Mouse (Mus musculus) cerebellum, adult 2 months (tissue): Measurements from ENCODE around the gene Jsrp1. TPM values are rescaled to one million over a fixed set of nuclear protein-coding genes. Genes with fewer than 3 reads are reported as not detected.
A peak's percentile ranks its signal among the peaks of the same experiment; 100 is the strongest.

Source experiments
- DNase-seq, 2 experiments: peaks; one replicate each; pipeline ENCODE4 v3.0.0; 2021
- H3K27ac ChIP-seq: fragments of 200-500 bp; 2 replicates; pipeline ENCODE4 v1.5.1; 2012; ENCODE audit warnings: low read length, control low read depth, inconsistent platforms; ENCODE audit not compliant: insufficient read depth
- H3K27me3 ChIP-seq: fragments of 200-500 bp; 2 replicates; pipeline ENCODE4 v1.6.1; 2012; ENCODE audit warnings: inconsistent platforms, mild to moderate bottlenecking, low read length, moderate library complexity; ENCODE audit not compliant: control insufficient read depth, insufficient read depth
- H3K4me1 ChIP-seq: fragments of 200-500 bp; 2 replicates; pipeline ENCODE4 v1.6.1; 2011; ENCODE audit warnings: low read length; ENCODE audit not compliant: control insufficient read depth, insufficient read depth
- H3K4me3 ChIP-seq: fragments of 200-500 bp; replicated peaks from 2 replicates; pipeline ENCODE3; 2011; ENCODE audit warnings: mild to moderate bottlenecking, low read depth, low read length, control low read depth; ENCODE audit not compliant: insufficient read depth
- CTCF ChIP-seq: fragments of 200-500 bp; IDR thresholded peaks from 2 replicates; pipeline ENCODE4 v1.5.1; 2011; ENCODE audit warnings: low read depth, mild to moderate bottlenecking, control low read depth, low read length, moderate library complexity, borderline replicate concordance; ENCODE audit not compliant: insufficient read depth
- POLR2A ChIP-seq: fragments of 200-500 bp; IDR thresholded peaks from 2 replicates; pipeline ENCODE4 v1.6.1; 2011; ENCODE audit warnings: low read length, control low read depth, borderline replicate concordance; ENCODE audit not compliant: insufficient read depth
- WGBS: fragments of 180-500 bp; shearing (Covaris S2); methylation state at CpG from one replicate; pipeline ENCODE4 v1.1.7; 2018; 5-methylcytosine and 5-hydroxymethylcytosine counted together
- polyA plus RNA-seq: library from polyadenylated mRNA; depleted of rRNA; stranded (reverse); fragments of >200 nt; gene quantifications from 2 replicates; pipeline ENCODE4 v1.2.3, GENCODE M21; 2012

Jsrp1 gene
- polyA plus RNA-seq, 1 experiment, result 0.38 TPM

- H3K4me3 ChIP-seq, result no peak overlapping the region
- peak; percentile 79 to 89 for DNase-seq
- H3K4me1 ChIP-seq, result peaks cover 20% of the 10 kb centered on the region
- WGBS, result 1% methylated on average over 3 of the region's 3 CpGs
- H3K27ac ChIP-seq, result peak overlapping the region; percentile 76; the same call in 1 of the 2 replicates
- TF ChIP-seq POLR2A (no peak), CTCF (peak; percentile 79)
- no peaks in the 10 kb centered on the region for H3K27me3 ChIP-seq
Measured at GRCm38 (mm10) chr10:80805925-80806324, 7.4 kb downstream of the Jsrp1 start.

GRCm38 (mm10) chr10:80805322-80805721, 8.0 kb downstream of the Jsrp1 start:
- 72% methylated on average over 5 of the region's 5 CpGs for WGBS
- Histone ChIP-seq H3K27me3 (no peaks in the 10 kb centered on the region), H3K4me1 (peaks cover 20% of the 10 kb centered on the region), H3K4me3 (no peak overlapping the region), H3K27ac (no peak overlapping the region)
- TF ChIP-seq POLR2A, result no peak
- no peak for TF ChIP-seq CTCF
- DNase-seq, result no peak

- Histone ChIP-seq H3K27ac (peak within 1 kb of the TSS; percentile 76; the same call in 1 of the 2 replicates), H3K27me3 (no peaks in the 10 kb centered on the region), H3K4me1 (peaks cover 20% of the 10 kb centered on the region), H3K4me3 (no peak within 1 kb of the TSS)
- TF ChIP-seq POLR2A, result no peak
- 66% methylated on average over 6 of the region's 6 CpGs for WGBS
- DNase-seq, result no peak
Measured at GRCm38 (mm10) chr10:80804916-80805315, 8.4 kb downstream of the Jsrp1 start, which contains the start of gene Amh. Gene Amh, plus strand, starts transcription at chr10:80805243.

GRCm38 (mm10) chr10:80804340-80804739, 9.0 kb downstream of the Jsrp1 start:
- Histone ChIP-seq H3K27ac (no peak overlapping the region), H3K4me1 (peaks cover 20% of the 10 kb centered on the region), H3K4me3 (no peak overlapping the region), H3K27me3 (no peaks in the 10 kb centered on the region)
- DNase-seq, result peak in 1 of 2 experiments; percentile 7
- WGBS, result 89% methylated on average over 2 of the region's 2 CpGs
- TF ChIP-seq CTCF (no peak), POLR2A (no peak)

GRCm38 (mm10) chr10:80802996-80803395, 10.3 kb downstream of the Jsrp1 start:
- 51% methylated on average over 3 of the region's 3 CpGs for WGBS
- DNase-seq, result no peak
- no peak for TF ChIP-seq CTCF
- TF ChIP-seq POLR2A, result no peak
- Histone ChIP-seq H3K27ac (no peak overlapping the region), H3K27me3 (no peaks in the 10 kb centered on the region), H3K4me1 (peaks cover 15% of the 10 kb centered on the region), H3K4me3 (no peak overlapping the region)

GRCm38 (mm10) chr10:80802204-80802912, 10.9 kb downstream of the Jsrp1 start:
- DNase-seq, result no peak
- Histone ChIP-seq H3K4me3 (no peak overlapping the region), H3K27me3 (no peaks in the 10 kb centered on the region), H3K4me1 (peaks cover 14% of the 10 kb centered on the region), H3K27ac (no peak overlapping the region)
- WGBS, result 52% methylated on average over 10 of the region's 10 CpGs
- TF ChIP-seq POLR2A (no peak), CTCF (no peak)

- 1% methylated on average over 18 of the region's 18 CpGs for WGBS
Measured at GRCm38 (mm10) chr10:80799070-80799566, 14.2 kb downstream of the Jsrp1 start.

GRCm38 (mm10) chr10:80798150-80799006, 14.9 kb downstream of the Jsrp1 start, which contains the start of the genes Sf3a2 and Plekhj1:
Gene Sf3a2, plus strand, starts transcription at chr10:80798198.
Gene Plekhj1, minus strand, starts transcription at chr10:80798626.
- no peaks in the 10 kb centered on the region for H3K27me3 ChIP-seq
- peak; percentile 97 to 99 for DNase-seq
- H3K27ac ChIP-seq, result peak within 1 kb of the TSS; percentile 78
- peak within 1 kb of the TSS; percentile 73 for H3K4me3 ChIP-seq
- H3K4me1 ChIP-seq, result peaks cover 21% of the 10 kb centered on the region
- under 1% methylated on average over 104 of the region's 104 CpGs for WGBS
- TF ChIP-seq POLR2A, result peak; percentile 94; the same call in 1 of the 2 replicates
- no peak for TF ChIP-seq CTCF

More at GRCm38 (mm10) chr10:80799070-80799566, 14.2 kb downstream of the Jsrp1 start:
- H3K27me3 ChIP-seq, result no peaks in the 10 kb centered on the region
- peak overlapping the region; percentile 11; the same call in 1 of the 2 replicates for H3K27ac ChIP-seq
- no peak for DNase-seq
- H3K4me3 ChIP-seq, result peak overlapping the region; percentile 73
- peaks cover 16% of the 10 kb centered on the region for H3K4me1 ChIP-seq
- no peak for TF ChIP-seq POLR2A
- no peak for TF ChIP-seq CTCF
